Mouse (Mus musculus): ENCODE results near the gene Brd3. TPM values are rescaled to one million over a fixed set of nuclear protein-coding genes. Genes with fewer than 3 reads are reported as not detected.
A peak's percentile ranks its signal among the peaks of the same experiment; 100 is the strongest.

Gene Brd3
- polyA plus RNA-seq, 1 experiment: 21.7 TPM

DNA sequence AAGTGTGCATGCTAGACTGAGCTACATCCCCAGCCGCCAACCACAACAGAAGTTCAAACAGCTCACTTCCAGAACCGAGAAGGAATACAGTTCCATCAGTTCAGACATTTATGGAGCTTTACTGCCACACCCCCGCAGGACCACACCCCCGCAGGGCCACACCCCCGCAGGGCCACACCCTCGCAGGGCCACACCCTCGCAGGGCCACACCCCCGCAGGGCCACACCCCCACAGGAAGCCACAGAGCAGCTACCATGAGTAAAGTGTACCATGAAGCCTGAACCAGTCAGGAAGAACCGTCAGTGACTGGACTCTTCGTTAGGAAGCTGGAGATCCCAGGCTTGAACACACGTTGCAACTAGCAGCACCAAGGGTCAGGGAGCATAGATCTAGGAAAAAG, 69.2 kb downstream of the Brd3 start:
- no peak for TF ChIP-seq POLR2A (IDR thresholded peaks at IDR 0.05; ENCODE audit: extremely low read depth, insufficient read depth, low read length)
- TF ChIP-seq CTCF (IDR thresholded peaks at IDR 0.05; ENCODE audit: extremely low read depth, insufficient read depth, low read length): no peak
- H3K4me3 ChIP-seq (ENCODE audit: insufficient read depth, low read length): no peak overlapping the region
- H3K27ac ChIP-seq (ENCODE audit: insufficient read depth, low read length): no peak overlapping the region
- no peaks in the 10 kb centered on the region for H3K4me1 ChIP-seq (ENCODE audit: control insufficient read depth, insufficient read depth, low read length)

- TF ChIP-seq POLR2A (IDR thresholded peaks at IDR 0.05; ENCODE audit: extremely low read depth, insufficient read depth, low read length) (no peak), CTCF (IDR thresholded peaks at IDR 0.05; ENCODE audit: extremely low read depth, insufficient read depth, low read length) (no peak)
- no peaks in the 10 kb centered on the region for H3K4me1 ChIP-seq (ENCODE audit: control insufficient read depth, insufficient read depth, low read length)
- no peak overlapping the region for H3K27ac ChIP-seq (ENCODE audit: insufficient read depth, low read length)
- H3K4me3 ChIP-seq (ENCODE audit: insufficient read depth, low read length): no peak overlapping the region
Measured at GRCm38 (mm10) chr2:27437876-27438275, 69.6 kb downstream of the Brd3 start.

DNA sequence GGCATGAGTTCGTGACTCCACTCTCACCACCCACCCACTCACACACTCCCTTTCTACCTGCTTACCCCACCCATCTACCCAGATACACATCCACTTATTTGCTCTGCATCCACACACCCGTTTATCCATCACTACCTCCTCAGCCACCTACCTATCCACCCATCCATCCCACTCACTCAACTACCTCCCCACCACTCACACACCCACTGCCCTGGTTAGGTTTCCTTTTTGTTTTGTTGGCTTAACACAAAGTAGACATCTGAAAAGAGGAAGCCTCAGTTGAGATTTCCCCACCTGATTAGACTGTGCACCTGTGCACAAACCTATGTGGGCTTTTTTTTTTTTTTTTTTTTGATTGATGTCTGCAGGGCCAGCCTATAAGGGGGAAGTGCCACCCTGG, 74.9 kb downstream of the Brd3 start:
- Histone ChIP-seq H3K27ac (ENCODE audit: insufficient read depth, low read length) (no peak overlapping the region), H3K4me3 (ENCODE audit: insufficient read depth, low read length) (no peak overlapping the region), H3K4me1 (ENCODE audit: control insufficient read depth, insufficient read depth, low read length) (0 out of 2 replicates have a peak, but pooled peaks cover 1% of the 10 kb centered on the region)
- TF ChIP-seq CTCF (IDR thresholded peaks at IDR 0.05; ENCODE audit: extremely low read depth, insufficient read depth, low read length) (no peak), POLR2A (IDR thresholded peaks at IDR 0.05; ENCODE audit: extremely low read depth, insufficient read depth, low read length) (no peak)

DNA sequence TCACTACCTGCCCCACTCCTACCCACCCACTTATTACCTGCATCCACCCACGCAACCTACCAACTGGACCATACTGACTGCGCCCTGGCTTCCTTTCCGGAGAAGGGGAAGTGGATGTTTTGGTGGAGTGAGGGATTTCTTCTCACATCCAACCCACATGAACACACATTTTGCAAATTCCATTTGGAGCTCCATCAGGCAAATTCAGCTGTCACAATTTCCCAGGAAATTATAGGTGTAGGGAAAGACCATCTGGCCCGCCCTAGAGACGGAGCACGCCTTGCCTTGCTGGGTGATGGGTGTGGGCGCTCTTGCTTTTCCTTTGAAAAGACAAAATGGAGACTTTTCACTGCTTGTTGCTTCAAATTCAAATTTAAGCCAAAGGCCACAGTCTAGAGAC, 76.8 kb downstream of the Brd3 start:
- Histone ChIP-seq H3K27ac (ENCODE audit: insufficient read depth, low read length) (no peak overlapping the region), H3K4me3 (ENCODE audit: insufficient read depth, low read length) (no peak overlapping the region), H3K4me1 (ENCODE audit: control insufficient read depth, insufficient read depth, low read length) (0 out of 2 replicates have a peak, but pooled peaks cover 1% of the 10 kb centered on the region)
- TF ChIP-seq CTCF (IDR thresholded peaks at IDR 0.05; ENCODE audit: extremely low read depth, insufficient read depth, low read length) (no peak), POLR2A (IDR thresholded peaks at IDR 0.05; ENCODE audit: extremely low read depth, insufficient read depth, low read length) (no peak)

DNA sequence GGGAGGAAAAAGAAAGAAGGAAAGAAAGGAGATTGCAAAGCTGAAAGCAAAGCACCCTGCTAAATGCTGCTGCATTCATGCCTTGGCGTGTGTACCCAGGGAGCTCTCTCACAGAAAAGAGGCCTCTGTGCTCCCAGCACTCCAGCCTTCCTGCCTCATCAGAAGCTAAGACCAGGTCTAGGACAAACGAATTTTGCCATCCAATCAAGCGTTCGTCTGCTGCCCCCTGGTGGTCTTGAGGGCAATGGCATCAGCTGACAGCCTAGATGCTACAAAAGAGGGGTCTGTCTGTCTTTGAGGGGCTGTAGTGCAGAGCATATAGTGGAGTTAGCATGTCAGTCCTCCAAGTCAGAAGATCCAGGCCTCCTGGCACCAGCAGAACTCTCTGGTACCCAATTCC, 79.4 kb downstream of the Brd3 start:
- Histone ChIP-seq H3K4me1 (ENCODE audit: control insufficient read depth, insufficient read depth, low read length) (0 out of 2 replicates have a peak, but pooled peaks cover 1% of the 10 kb centered on the region), H3K27ac (ENCODE audit: insufficient read depth, low read length) (no peak overlapping the region), H3K4me3 (ENCODE audit: insufficient read depth, low read length) (no peak overlapping the region)
- TF ChIP-seq POLR2A (IDR thresholded peaks at IDR 0.05; ENCODE audit: extremely low read depth, insufficient read depth, low read length) (no peak), CTCF (IDR thresholded peaks at IDR 0.05; ENCODE audit: extremely low read depth, insufficient read depth, low read length) (peak; percentile 99)

GRCm38 (mm10) chr2:27426855-27427457, 80.5 kb downstream of the Brd3 start, which contains the start of gene Vav2:
Gene Vav2 (minus strand): TSS chr2:27427033.
- no peaks in the 10 kb centered on the region for H3K4me1 ChIP-seq (ENCODE audit: control insufficient read depth, insufficient read depth, low read length)
- H3K27ac ChIP-seq (ENCODE audit: insufficient read depth, low read length): no peak within 1 kb of the TSS; the same call in 1 of the 2 replicates
- no peak for TF ChIP-seq POLR2A (IDR thresholded peaks at IDR 0.05; ENCODE audit: extremely low read depth, insufficient read depth, low read length)
- no peak for TF ChIP-seq CTCF (IDR thresholded peaks at IDR 0.05; ENCODE audit: extremely low read depth, insufficient read depth, low read length)
- peak within 1 kb of the TSS; percentile 62 for H3K4me3 ChIP-seq (ENCODE audit: insufficient read depth, low read length)

DNA sequence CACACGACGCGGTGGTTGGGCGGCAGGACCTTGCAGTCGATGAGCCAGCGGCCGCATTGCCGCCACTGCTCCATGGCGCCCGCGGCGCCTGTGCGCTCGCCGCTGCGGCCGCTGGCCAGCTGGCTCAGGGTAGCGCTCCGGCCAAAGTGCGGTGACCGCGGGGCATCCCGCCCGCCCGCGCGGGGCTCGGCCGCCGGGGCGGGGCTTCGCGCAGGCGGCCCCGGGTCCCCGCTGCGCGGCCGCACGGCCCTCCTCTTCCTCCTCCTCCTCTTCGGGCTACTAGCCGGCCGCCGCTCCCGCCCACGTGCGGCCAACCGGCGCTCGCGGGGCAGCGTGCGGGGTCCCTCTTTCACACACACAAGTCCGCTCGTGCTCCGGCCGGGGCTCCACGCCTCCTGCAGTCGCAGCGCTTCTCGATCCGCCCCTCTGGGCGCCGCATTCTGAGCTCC, 81.0 kb downstream of the Brd3 start:
- H3K4me1 ChIP-seq (ENCODE audit: control insufficient read depth, insufficient read depth, low read length): no peaks in the 10 kb centered on the region
- H3K27ac ChIP-seq (ENCODE audit: insufficient read depth, low read length): no peak overlapping the region; the same call in 1 of the 2 replicates
- TF ChIP-seq POLR2A (IDR thresholded peaks at IDR 0.05; ENCODE audit: extremely low read depth, insufficient read depth, low read length) (no peak), CTCF (IDR thresholded peaks at IDR 0.05; ENCODE audit: extremely low read depth, insufficient read depth, low read length) (no peak)
- H3K4me3 ChIP-seq (ENCODE audit: insufficient read depth, low read length): peak overlapping the region; percentile 62

- Histone ChIP-seq H3K4me1 (ENCODE audit: control insufficient read depth, insufficient read depth, low read length) (no peaks in the 10 kb centered on the region), H3K4me3 (ENCODE audit: insufficient read depth, low read length) (peak overlapping the region; percentile 62), H3K27ac (ENCODE audit: insufficient read depth, low read length) (no peak overlapping the region)
- TF ChIP-seq POLR2A (IDR thresholded peaks at IDR 0.05; ENCODE audit: extremely low read depth, insufficient read depth, low read length) (no peak), CTCF (IDR thresholded peaks at IDR 0.05; ENCODE audit: extremely low read depth, insufficient read depth, low read length) (no peak)
Measured at GRCm38 (mm10) chr2:27425751-27426405, 81.6 kb downstream of the Brd3 start.

- no peak for TF ChIP-seq POLR2A (IDR thresholded peaks at IDR 0.05; ENCODE audit: extremely low read depth, insufficient read depth, low read length)
- no peak for TF ChIP-seq CTCF (IDR thresholded peaks at IDR 0.05; ENCODE audit: extremely low read depth, insufficient read depth, low read length)
- H3K4me3 ChIP-seq (ENCODE audit: insufficient read depth, low read length): peak overlapping the region; percentile 62; the same call in 1 of the 2 replicates
- no peak overlapping the region for H3K27ac ChIP-seq (ENCODE audit: insufficient read depth, low read length)
- no peaks in the 10 kb centered on the region for H3K4me1 ChIP-seq (ENCODE audit: control insufficient read depth, insufficient read depth, low read length)
Measured at GRCm38 (mm10) chr2:27425161-27425611, 82.3 kb downstream of the Brd3 start.

- H3K4me3 ChIP-seq (ENCODE audit: insufficient read depth, low read length): no peak overlapping the region
- TF ChIP-seq CTCF (IDR thresholded peaks at IDR 0.05; ENCODE audit: extremely low read depth, insufficient read depth, low read length): no peak
- TF ChIP-seq POLR2A (IDR thresholded peaks at IDR 0.05; ENCODE audit: extremely low read depth, insufficient read depth, low read length): no peak
- H3K27ac ChIP-seq (ENCODE audit: insufficient read depth, low read length): no peak overlapping the region
- H3K4me1 ChIP-seq (ENCODE audit: control insufficient read depth, insufficient read depth, low read length): peaks cover 1% of the 10 kb centered on the region; the same call in 1 of the 2 replicates
Measured at GRCm38 (mm10) chr2:27423596-27423995, 83.9 kb downstream of the Brd3 start.
